Mouse (Mus musculus): Measurements from ENCODE around the gene Rufy4.
A peak's percentile ranks its signal among the peaks of the same experiment; 100 is the strongest.

The Rufy4 gene

DNA sequence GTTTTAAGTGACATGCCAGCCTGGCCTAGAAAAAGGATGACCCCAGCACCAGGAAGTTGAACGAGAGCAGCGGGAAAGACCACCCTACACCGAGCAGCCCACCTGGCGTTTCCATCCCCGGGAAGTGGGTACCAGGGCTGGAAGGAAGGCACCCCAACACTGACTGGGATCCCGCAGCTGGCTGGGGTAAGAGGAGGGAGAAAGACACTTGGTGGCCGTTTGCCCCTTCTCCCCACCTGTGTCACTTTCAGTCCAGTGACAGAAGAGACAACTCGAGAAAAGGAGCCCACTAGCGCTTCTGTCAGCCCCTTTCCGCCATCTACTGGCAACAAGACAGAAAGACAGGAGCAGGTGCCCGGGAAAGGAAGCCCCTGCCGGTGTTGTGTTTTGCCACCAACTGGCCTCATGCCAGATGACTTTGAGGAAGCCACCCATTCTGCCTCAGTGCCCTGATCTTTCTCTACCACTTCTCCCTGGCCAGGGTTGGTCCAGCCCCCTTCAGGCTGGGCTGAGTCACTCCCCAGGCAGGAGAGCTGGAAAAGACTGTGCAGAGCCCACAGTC is at the start of gene Rufy4:
Gene Rufy4, plus strand, starts transcription at position 551 of the 562 bp plus-strand sequence.
- peak; percentile 85 for DNase-seq (ENCODE audit: low spot score)

DNA sequence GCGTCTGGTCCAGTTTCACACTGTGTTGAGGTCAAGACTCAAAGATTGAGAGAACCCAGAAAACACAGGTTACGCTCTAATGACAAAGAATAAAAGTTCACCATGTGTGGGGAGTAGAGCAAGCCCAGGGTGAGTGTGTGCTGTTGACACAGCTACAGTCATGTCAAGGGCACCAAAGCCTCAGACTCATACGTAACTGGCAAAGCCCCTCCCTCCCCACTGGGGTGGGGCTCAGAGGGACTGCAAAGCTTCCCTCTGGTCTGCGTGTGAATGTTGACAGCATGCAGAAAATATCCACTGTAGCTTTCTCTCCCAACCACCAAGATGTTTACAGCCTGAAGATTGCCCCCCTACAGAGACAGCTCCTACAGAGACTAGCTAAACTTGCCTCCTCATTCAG is 49.1 kb upstream of the Rufy4 start:
- DNase-seq (ENCODE audit: low spot score): no peak

DNA sequence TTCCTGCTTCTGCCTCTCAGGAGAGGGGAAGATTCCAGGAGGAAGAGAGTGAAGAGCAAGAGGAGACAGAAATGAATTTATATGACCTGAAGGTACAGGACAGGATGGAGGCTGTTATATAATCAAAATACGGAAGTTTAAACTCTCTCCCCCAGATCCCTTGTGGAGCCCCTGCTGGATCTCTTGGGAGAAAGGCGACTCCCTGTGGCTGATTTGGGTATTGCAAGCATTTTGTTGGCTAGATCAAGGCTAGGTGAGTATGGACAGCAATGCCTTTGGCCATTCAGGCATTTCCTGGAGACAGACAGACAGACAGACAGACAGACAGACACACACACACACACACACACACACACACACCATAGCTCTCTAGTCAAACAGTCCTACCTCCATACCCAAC is 48.0 kb upstream of the Rufy4 start:
- peak; percentile 59 for DNase-seq (ENCODE audit: low spot score)

DNA sequence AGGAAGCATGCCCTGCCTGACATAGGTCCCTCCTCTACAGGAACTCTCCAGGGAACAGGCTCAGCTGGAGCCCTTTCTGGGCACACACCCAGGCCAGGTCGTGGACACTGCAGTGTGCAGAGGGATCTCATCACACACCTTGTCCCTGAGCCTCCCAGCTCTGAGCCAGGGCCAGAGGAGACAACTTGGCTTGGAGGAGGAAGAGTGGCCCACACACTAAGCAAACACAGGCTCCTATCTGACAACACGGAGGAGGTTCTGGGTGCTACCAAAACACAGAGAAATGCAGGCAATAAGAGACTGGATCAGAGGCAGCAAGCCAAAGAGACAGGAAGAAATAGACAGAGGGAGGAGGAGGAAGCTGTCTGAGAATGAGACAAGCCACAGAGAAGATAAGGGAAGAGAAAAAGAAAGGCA is 43.8 kb upstream of the Rufy4 start:
- no peak for DNase-seq (ENCODE audit: low spot score)

DNA sequence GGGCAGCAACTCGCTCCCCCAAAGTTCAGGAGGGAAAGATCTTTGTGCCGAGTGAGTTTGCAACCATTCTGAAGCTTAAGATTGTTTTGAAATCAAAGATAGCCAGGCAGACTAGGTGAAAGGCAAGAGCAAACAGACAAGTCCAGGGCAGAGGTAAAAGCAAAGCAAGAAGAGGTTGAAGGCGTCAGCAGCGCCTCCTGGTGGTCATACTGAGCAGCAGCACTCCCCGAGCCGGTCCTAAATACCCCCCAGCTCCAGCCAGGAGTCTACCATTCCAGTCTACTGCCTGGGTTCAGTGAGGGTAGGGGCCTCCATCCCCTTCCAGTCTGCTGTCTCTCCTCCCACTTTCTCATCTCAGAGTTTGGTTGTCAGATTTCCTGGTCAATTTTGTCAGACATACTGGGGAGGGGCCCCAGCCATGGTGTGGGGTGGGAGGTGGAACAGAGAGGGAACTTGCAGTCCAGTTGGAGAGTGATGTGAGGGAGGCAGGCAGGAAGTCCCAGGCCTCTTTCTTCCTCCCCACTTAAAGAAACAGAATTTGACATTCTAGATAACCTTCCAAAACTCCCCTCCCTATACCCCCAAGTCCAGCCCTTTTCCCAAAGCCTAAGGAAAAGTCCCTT is 42.4 kb upstream of the Rufy4 start:
- peak; percentile 41 for DNase-seq (ENCODE audit: low spot score)

DNA sequence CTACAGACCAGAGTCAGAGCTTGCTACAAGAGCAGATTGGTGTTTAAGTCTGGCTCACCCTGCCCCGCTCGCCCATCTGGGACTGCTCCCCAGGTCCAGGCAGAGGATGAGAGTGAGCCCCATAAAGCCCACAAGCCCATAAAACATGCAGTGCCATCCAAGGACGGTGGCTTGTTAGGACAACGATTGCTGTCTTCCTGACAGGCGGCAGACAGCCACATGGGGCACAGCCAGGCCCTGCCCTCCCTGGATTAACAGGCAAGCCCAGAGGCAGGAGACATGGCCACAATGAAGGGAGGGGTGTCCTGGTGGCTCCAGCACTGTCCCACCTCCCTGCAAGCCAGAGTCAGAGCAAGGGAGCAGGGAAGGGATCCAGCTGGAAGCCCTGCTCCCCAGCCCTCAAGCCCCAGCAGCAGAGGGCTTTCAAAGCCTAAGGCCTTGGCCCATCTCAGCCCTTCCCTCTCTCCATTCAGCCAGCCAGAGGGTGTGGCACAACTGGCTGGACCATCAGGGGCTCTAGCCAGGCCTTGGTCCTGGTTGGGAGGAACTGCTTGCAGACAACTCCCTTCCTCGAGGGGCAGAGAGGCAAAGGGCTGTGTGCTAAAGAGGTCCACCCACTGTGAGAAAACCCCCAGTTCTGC is 41.2 kb upstream of the Rufy4 start:
- no peak for DNase-seq (ENCODE audit: low spot score)

DNA sequence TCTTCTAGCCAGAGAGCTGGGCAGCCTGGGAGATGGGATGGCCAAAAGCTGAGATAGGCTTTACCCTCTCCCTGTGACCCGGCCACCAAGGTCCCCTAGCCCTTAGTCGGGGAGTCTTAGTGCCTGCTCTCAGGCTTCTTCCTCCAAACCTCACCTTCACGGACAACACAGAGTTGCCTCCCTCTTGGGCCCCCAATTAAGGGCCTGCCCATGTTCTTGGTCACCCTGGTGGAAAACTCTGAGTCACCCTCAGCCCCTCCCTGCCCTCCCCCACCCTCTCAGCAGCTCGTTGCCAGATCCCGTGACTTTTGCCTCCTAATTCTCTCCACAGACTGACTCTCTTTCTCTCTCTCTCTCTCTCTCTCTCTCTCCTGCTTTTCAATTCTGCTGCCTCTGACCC is 40.6 kb upstream of the Rufy4 start:
- peak; percentile 31 for DNase-seq (ENCODE audit: low spot score)

DNA sequence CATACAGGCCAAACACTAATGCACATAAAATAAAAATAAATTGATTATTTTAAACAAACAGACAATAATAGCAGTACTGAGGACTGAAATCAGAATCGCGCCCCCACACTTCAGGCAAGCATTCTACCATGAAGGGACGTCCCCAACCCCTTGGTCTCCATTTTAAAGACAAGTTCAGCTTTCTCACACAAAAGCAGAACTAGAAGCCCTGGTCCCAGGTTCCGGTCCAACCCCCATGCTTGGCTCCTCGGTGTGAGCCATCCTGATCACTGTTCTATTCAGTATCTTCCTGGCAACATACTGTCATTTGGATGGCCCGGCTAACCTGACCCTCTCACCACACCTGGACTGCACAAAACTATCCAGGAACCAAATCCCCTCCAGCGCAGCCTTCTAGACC is 39.8 kb upstream of the Rufy4 start:
- no peak for DNase-seq (ENCODE audit: low spot score)

DNA sequence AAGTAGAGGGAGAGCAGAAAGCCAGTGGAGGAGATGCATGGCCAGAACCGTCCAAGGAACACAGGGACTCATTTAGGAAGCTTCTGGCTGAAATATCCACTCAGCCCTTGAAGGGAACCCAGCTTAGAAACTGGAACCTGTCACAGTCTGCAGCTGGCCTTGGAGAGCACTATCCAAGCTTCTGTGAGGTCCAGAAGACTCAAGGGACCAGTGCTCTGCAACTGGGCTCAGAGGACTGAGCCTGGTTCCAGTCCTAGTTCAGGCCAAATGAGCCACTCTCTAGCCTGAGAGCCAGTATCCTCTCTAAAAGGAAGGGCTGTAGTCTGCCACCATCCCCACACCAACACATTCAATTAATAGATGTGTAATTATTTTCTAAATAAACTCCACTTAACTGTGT is 36.8 kb upstream of the Rufy4 start:
- DNase-seq (ENCODE audit: low spot score): no peak

DNA sequence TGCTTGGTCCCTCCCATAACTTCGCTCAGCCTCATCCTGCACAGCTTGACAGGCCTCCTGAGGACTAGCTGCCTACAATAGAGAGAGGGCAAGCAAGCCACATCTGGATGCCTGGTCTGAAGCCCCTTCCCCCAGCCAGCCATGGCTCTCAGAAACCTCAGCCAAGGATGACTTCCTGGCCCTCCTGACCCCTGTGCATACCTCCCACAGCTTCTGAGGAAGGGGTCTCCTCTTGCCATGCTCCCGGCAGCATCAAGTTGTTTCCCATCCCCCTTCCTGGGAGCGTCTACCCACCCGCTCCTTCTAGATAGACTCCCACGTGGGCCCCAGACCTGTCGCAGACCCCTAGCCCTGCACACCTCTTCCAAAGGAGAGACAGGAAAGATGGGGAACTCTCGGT is 35.0 kb upstream of the Rufy4 start:
- DNase-seq (ENCODE audit: low spot score): no peak

DNA sequence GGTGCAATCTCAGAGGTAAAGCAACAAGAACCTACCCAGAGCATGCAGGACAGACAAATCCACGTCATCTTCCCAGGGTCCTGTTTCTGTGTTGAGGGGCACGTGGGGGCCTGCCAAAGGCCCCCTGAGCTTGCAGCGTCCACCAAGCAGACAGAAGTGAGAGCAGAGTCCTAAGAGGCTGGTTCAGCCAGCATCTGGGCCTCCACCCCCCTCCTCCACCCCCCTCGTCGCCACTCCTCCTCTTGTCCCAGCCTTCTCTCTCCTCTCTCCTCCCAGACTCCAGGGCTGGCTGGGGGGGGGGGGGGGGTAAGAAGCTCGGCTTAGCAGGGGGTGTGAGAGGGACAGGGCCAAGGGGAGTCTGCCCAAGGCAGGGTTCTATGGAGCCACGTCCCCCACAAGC is 34.2 kb upstream of the Rufy4 start:
- no peak for DNase-seq (ENCODE audit: low spot score)

DNA sequence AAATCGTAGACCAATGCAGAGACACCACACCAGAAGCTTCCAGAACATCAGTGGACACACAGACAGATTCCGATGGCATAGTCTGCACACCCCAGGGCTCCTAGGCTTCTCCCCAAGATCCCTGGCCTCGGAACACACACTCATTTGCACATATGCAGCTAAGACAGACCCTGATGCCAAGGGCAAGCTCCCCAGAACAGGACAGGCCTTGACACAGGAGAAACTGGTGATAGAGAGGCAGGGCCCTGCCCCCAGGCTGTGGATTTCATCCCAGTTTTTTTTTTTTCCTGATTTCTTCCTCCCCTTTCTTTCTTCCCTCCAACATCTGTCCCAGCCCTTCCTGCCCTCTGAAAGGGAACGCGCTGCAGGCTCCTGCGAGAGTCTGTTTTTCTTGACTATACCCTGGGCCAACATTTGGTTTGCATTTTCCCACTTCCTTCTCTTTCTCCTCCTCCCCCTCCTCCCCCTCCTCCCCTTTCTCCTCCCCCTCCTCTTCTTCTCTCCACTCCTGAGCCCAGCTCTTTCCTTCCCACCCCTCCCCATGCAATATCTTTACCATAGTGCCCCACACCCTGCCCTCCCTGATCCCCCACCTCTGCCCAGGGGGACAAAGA is 33.6 kb upstream of the Rufy4 start:
- no peak for DNase-seq (ENCODE audit: low spot score)

DNA sequence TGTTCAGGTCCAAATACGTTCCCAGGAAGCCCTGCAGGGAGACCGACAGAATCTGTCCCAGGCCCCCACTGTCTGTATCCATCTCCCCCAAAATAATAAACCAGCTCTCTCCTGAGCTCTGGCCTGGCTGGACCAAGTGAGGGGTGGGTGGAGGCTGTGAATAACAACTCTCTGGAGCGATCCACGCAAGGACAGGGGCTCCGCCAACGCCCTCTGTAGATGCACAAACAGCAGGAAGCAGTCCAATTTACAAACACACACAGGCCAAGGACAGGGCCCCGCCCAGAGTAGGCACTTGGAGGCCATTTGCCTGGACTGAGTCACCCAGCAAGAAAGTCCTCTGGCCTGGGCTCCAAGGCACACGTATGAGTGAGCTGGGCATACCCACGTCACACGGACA is 33.1 kb upstream of the Rufy4 start:
- peak; percentile 29 for DNase-seq (ENCODE audit: low spot score)

DNA sequence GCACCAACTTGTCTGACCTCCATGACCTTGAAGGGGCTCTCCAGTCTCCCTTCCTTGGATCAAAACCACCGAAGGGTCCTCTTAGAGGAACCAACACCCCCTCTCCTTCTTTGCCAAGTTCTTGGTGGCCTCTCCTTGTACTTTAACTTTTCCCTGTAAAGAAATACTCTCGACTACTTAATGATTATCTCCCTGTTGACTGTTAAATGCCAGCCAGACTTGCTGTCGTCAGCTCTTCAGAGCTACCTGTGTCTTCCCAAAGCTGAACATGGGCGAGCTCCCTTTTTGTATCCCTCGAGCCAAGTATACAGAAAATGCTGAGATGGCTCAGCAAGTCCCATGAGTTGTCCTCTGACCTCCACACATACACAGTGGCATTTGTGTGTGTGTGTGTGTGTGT is 31.9 kb upstream of the Rufy4 start:
- no peak for DNase-seq (ENCODE audit: low spot score)

DNA sequence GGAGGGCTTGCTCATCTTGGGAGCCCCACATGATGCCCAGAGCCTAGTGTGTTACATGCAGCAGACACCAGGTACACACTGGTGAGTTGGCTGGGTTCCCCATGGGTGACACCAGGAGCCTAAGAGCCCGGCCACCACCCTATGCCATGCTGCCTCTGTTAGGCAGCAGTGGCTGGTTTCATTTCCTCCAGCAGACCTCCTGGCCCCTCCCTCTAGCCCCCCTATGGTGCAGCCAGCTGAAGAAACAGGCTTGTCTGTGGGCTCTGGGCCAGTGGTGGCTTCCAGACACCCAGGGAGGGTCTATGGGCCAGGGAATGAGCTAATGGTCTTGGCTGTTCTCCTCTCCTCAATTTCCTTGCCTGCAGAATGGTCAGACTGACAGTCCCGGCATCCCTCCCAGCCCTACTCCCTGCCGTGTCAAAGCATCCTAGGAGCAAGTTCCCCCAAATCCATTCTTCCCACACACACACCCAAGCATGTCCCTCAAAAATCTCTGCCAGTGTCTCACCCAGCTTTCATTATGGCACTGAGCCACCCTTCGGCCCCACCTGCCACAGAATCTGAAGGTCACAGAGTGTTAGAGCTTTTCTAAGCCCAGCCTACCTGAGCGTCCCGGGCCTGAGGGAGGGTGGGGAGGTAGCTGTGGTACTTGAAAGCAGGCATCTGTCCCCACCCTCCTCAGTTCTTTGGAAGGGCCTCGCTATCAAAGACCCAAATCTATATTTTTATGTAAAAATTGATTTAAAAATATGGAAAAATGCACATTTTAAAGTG is 30.7 kb upstream of the Rufy4 start:
- DNase-seq (ENCODE audit: low spot score): peak; percentile 68

DNA sequence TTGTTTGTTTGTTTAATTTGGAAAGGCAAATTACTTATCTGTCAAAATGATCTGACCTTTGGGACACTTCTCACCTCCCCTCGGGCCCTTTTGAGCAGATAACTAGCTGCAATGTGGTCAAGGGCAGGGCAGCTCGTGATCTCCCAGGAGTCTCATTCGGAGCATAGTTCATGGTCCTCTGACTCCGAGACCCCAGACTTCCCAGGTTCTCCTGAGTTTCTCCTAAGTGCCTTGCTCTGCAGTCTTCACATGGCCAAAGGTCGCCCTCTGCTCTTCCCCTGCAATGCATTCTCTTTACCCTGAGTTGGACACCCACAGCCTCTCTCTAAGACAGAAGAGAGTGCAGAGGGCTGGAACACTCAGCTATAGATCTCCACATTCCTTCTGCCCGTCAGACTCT is 30.0 kb upstream of the Rufy4 start:
- DNase-seq (ENCODE audit: low spot score): no peak

DNA sequence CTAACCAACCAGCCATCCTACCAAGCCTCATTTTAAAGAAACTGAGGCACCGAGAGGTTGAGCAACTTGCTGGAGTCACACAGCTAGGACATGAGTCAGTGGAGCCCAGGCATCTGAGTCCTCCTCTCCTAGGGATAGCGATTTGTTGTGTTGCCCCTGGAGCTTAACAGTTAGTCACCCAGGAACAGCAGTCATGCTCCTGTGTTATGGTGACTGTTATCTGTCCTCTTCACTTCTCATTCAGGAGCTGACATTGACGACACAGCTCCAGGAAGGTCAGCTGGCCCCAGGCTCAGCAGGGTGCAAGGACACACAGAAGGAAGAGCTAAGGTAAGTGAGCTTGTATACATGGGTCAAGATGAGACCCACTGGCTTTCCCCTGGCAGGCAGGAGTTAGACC is 29.6 kb upstream of the Rufy4 start:
- no peak for DNase-seq (ENCODE audit: low spot score)

DNA sequence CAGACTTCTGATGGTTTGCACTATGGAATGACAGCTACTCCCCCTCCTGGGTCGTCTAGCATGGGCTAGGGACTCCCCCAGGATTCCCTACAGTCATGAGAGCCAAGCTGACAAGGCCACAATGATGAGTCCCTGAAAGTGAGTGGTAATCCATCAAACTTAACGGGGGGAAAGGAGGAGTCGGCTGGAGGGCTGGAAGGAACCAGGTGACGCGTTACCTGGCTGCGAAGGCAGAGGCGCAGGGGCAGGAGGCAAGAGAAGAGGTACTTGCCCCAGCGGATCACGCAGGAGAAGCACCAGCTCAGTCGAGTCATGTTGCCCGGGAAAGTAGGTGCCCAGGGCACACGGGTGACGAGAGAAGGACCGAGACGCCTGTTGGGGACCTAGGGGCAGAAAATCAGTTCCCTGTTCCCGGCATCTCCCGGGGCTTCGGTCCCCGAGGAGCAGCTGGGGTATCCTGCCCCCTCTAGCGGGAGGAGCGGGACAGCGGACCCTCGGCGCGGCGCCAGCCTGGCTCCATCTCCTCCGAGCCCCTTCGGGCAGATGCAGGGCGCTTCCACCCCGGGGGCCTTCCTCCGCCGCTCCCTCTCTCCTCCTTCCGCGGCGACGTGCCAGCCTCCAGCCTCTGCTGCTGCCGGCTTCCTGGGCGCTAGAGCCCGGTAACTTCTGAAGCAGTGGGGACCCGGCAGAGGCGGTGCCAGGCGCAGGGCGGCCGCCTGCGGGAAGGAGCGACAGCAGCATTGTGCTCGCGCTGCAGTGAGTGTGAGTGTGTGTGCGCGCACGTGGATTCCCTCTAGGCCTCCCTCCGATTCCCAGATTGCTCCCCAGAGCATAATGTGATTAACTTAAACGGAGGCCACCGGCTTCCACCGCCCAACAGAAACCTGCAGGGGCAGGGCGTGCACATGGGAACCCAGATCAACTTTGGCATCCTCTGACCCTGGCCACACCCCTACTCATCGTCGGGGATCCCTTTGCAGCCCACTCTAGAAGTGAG is 27.0 kb upstream of the Rufy4 start:
- DNase-seq (ENCODE audit: low spot score): peak; percentile 58

DNA sequence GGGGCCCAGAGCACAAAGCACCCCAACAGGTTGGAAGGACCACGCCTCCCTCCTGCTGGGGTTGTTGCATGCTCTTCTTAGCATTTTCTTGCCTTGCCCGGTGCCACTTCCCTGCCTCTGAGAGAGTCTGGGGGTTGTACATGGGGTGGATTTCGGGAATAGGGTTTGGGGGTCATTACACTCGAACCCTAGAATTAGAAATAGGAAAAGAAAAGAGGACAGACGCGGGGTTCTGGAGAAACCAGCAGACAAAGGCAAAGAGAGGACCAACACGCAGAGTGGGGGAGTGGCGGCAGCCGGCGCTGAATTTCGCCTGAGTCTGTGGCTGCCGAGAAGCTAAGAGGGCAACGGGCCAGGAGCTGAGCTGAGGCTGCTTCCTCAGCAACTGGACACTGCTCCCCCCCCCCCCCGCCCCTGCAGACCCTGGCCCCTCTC is 26.3 kb upstream of the Rufy4 start:
- DNase-seq (ENCODE audit: low spot score): peak; percentile 37

DNA sequence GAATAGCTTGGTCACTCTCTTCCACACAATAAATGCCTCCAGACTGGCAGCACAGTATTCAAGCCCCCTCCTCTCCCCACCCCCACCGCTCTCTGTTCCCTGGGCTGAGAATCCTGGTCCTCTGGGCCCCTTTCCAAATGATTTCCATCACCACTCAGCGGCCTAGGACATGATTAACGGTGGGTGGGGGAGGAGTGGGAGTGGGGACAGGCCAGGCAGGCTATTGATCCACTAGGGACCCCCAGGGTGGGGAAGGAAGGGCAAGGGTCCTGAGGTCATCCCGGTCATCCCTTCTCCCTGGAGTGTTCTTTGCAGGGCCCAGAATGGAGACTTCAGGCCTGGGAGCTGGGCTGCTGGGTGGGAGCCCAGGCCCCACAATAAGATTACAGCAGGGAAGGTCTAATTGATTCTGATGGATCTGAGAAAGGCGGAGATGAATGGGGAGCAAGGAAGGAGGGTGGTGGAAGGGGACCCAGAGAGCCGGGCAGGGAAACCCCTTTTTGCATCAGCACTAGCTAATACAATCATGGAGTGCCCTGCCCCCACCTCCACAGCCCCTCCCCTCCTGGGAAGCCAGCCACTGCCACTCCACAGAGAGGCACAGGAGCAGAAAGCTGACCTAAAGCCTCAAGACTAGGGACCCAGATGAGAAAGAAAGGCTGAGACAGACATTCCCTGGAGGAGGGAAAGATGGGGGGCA is 21.5 kb upstream of the Rufy4 start:
- no peak for DNase-seq (ENCODE audit: low spot score)

DNA sequence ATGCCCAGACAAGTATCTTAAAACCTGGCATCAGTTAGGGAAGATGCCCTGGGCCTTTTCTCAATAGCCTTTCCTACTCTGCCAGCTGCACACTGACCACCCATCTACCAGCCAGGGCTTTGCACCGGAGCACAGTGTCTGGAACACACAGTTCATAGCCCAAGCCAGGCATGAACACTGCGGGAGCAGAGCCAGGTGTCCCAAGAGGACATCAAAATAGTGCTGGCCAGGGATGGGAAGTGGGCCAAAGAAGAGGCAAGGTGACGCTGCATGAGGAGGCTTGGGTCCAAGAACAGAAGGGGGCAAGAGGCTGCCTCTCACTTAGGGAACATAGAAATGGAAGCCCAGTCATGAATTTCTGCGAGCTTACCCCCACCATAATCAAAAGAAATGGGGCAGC is 19.7 kb upstream of the Rufy4 start:
- no peak for DNase-seq (ENCODE audit: low spot score)
